Mouse (Mus musculus) left cerebral cortex, postnatal 14 days (tissue): ENCODE measurements around the gene Ugt1a2. TPM values are rescaled to one million over a fixed set of nuclear protein-coding genes. Genes with fewer than 3 reads are reported as not detected.

Source experiments
- DNase-seq, 2 experiments: peaks; one replicate each; pipeline ENCODE4 v3.0.0; 2021 to 2022; ENCODE audit warnings: low spot score in 2 of 2, mixed read lengths in 1 of 2
- intact Hi-C: fragments of 180-260 bp; cut with DNase I; formaldehyde crosslinking; loops from one replicate; pipeline ENCODE4 v1.15.1; 2025
- total RNA-seq, 2 experiments: library from RNA; stranded (reverse); gene quantifications; 2 replicates each; pipeline ENCODE4 v1.2.3; 2021

Ugt1a2 gene
- total RNA-seq, 2 experiments from 2014 or later, result not detected

DNA sequence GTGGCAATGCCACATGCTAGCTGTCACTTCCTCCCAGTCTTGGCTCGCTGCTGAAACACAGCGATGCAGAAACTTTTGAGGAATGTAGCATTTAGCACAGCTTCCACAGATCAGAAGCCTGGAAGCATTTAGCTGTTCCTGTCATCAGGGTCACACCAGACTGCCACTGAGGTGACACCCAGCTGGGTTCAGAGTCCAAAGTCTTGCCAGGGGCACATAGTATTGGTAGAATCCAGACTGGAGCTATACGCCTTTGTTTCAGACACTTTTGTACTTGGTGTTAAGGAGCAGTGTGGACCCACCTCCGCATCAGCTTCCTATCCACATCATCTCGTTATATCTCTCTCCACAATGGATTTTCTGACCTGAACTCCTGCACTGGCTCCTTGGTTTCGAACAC, 53.1 kb downstream of the Ugt1a2 start:
- no peak for DNase-seq
- intact Hi-C loops, result no loop called here

DNA sequence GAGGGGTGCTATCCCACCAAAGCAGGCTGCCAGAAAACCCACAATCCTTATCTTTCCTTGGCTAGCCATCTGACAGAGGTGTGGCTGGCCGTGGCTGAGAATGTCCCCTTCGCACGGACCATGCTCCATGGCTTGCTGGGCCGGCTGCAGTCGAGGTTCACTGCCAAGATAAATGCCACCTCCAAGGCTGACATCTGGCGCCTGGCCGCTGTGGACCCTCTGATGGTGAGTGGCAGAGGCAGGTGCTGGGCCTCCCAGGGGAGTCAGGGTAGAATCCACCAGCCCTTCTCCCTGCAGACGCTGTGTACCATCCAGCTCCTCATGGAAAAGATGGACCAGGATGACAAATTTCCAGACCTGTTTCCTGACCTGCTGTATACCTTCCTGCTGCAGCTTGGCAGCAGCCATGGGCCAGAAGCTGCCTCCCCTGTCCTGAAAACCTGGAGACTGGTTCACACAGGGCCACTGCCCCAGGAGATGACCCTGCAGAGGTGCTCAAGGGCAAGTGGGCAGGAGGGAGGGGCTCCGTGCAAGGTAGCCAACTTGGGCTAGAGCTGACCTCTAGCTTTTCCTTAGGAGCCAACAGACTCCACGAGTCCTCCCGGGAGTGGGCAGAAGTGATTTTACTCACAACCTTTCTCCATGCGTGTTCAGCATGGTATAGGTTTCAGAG, 54.5 kb downstream of the Ugt1a2 start:
- DNase-seq, result no peak
- intact Hi-C loops, result no loop called here

DNA sequence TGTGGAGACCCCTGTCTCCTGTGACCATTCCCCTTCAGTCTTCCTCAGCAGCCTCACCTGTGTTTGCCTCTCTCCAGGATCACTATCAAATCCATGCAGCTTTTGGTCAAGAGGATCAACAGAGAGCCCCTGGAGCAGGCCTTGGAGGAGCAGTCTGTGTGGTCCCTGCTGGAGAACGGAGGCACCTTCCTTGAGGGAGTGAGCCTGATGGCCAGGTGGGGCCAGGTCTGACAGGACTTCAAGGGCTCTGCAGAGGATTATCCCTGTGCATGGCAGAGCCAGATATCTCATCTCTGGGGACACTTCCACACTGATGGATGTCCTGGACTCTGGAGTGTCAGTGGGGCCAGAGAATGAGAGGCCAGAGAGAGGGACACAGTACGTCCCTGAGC, 55.1 kb downstream of the Ugt1a2 start:
- intact Hi-C loops, result no loop called here
- no peak for DNase-seq

DNA sequence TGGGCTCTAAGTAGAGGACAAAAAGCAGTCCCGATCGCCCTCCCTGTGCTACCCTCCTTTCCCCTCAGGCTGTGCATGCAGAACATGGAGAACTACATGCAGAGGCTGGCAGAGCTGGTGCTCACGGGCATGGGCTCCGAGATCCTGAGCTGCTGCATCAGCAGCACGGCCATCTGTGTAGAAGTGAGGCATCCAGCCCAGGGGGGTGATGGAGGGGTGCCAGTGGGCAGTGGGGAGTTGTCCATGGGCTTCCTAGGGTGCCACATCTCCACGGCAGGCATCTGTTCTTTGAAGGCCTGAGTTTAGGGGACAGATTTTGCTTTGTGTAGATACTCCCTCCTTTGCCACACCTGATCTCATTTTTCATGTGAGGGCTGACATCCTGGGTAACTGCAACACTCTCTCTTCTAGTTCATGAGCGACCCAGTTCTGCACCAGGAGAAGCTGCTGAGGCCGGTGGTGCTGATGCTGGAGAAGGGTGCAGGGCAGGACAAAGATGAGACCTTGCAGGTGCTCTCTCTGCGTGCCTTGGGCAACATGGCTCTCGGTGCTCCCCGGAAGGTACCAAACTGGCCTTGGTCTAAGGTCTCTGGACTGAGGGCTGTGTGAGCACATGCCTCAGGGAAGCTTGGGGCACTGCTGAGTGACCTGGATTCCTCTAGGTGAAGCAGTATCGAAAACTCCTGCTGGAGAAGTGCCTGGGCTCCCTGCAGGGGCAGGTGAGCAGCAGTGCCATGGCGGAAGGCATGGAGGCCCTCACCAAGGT, 55.8 kb downstream of the Ugt1a2 start:
- no peak for DNase-seq
- intact Hi-C loops, result no loop called here

DNA sequence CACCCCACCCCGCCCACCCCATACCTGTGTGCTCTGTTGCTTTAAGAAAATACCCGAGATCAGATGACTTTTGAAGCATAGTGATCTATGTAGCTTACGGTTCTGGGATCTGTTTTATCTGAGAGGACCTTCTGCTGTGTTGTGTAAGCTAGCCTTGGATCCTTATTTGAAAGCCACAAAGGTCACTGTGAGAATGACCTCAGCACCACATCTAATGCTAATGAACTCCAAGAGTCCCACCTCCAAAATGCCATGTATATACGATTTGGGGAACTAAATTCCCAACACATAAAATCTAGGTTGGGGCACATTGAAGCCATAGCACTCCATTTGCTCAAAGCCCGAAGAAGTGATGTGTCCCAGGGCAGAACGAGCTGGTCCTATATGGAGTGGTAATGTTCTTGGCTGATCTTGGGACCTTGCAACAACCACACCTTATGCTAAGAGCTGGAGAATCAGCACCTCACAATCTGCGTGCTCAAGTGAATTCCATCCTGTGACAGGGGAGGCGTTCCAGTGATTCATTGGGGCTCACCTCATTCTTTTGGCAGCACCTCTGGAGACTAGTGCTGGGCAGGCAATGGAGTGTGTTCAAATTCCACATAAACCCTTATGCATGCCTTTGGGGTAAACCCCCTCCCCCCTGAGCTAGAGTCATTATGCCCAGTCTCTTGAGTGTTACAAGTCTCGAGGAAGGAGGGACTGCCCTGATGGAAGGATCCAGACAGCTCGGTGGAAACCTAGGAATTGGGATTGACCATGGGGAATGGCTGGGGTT, 56.7 kb downstream of the Ugt1a2 start:
- intact Hi-C loops, result no loop called here
- DNase-seq, result no peak

DNA sequence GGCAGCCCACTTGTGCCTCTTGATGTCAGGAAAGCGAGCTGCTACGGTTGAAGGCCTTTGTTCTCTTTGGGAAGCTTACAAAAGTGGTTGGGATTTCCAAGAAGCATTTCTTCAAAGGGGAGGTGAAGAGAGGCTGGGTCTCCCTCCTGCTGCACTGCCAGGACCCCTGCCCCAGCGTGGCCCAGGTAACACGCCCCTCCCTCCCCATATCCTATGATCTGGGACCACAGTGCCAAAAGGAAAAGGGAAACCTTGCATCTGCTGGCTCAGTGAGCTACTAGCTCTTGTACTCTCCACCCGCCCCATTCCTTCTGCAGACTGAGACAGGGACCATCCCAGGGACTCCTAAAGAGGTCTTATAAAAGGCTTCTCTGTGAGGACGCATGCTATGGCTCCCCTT, 57.3 kb downstream of the Ugt1a2 start:
- intact Hi-C loops, result no loop called here
- DNase-seq, result no peak

DNA sequence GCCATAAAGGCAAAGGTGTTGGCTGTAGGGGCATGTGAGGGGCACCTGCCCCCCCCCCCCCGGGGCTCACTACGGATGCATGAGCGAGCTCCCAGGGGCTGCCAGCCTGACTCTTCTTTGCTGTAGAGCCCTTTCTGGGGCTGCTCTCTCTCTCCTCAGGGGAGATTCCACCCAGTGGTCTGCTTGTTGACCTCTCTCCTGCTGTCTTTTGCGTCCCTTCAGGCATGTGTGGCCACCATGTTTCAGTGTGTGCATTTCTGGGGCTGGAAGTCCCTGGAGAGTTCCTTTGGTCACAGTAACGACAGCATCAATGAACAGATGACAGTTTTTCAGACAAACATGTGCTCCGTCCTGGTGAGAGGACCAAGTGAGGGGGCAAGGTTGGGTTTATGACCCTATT, 58.0 kb downstream of the Ugt1a2 start:
- no peak for DNase-seq
- intact Hi-C loops, result no loop called here

DNA sequence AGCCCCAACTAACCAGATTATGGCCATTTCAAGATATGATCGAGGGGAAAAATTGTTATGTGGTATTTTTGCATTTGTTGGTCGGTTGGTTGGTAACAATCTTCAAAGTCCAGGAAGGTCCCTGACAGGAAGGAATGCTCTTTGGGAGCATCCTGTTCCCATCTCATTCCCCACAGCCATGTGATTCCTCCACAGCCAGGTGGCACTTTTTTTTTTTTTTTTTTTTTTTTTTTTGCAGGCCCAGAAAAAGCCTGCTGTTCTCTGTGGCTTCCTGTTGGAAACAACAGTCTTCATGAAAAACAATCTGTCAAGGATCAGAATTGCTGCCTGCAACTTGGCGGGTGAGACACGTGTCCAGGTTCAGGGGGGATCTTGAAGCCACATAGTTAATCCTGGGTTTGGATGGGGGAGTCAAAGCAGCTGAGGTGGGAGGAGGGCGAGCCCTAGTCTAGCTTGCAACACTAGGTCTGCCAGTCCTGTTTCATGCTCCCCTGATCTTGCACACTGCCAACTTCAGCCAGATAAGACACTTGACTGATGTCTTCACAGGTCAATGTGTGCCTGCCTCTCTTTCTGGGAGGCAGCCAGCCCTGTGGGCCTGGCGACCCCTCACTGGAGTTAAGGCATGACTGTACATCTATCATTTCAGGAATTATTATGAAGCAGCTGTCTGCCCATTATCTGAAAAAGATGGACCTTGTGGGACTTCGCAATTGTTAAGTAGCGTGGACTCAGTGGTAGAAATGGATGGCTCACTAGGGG, 58.7 kb downstream of the Ugt1a2 start:
- intact Hi-C loops, result no loop called here
- DNase-seq, result no peak

DNA sequence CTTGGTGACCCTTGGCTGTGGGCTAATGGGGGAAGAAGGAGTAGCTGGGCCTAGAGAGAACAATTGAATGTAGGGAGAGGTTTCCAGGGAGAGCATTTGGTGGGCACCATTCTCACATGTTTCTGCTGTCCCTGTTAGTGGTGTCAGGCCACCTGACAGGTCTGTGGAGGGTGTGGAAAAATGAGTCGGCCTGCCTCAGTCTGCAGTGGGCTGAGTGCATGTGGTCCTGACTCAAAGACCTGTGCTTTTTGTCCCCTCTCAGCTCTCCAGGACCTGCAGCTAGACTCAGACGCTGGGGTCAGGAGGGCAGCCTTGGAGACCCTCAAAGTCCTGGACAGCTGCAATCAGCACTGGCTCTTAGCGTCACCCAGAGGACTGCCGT, 59.2 kb downstream of the Ugt1a2 start:
- intact Hi-C loops, result loop anchor here (2.0 kb wide), 1 partner anchor 21 kb away; no protein-coding TSS in a partner anchor
- no peak for DNase-seq

DNA sequence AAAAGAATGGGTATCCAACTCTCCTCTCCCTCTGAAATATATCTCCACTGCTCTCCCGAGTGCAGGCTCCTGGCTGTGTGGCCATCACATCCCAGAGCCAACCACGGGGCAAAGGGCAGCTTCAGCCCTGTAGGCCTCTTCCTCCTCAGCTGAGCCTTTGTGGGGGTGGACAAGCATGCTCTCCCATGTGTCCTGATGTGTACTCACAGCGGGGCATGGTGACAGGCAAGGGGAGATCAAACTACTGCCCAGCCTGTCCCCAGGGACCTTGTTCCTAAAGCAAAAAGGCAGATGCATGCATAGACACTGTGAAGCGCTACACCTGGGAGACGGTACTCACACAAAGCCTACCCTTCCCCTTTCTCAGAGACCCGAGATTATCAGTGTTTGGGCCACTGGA, 59.7 kb downstream of the Ugt1a2 start:
- no peak for DNase-seq

DNA sequence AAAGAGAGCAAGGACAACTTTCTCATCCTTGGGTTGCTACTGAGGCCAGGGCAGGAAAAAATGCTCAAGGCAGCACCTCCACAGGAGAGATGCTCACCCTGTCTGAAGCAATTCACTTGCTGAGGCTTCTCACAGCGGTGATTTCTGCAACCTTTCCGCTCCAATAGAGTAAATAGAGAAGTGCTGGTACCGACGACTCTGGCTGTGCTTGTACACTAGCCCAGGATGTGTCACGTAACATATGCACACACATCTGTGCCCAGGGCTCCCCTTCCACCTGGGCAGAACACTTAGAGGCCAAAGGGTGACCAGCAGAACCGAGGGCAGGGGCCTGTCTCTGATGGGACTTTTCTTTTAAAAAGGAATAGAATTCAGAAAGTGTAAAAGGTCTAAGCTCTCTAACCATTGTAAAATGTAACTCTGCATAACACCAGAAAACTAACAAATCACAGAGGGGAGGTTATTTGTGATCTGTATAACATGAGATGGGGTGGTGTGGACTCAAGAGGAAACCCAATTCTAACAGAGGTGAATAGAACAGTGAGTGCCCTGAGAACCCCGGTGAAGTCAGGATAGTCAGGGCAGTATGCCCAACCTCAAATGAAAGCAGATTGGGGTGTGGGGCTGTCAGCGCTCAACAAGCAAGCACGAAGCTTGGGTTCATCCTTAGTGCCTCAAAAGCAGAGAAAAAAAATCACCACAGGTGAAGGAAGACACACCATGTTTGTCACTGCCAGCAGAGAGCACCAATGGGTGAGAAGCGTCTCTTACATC, 60.4 kb downstream of the Ugt1a2 start:
- intact Hi-C loops, result loop anchor here (2.0 kb wide), 1 partner anchor 20 kb away; no protein-coding TSS in a partner anchor
- no peak for DNase-seq

More for the DNA sequence above, 59.7 kb downstream of the Ugt1a2 start:
- intact Hi-C loops, result loop anchor here (2.0 kb wide), 1 partner anchor 21 kb away; no protein-coding TSS in a partner anchor

DNA sequence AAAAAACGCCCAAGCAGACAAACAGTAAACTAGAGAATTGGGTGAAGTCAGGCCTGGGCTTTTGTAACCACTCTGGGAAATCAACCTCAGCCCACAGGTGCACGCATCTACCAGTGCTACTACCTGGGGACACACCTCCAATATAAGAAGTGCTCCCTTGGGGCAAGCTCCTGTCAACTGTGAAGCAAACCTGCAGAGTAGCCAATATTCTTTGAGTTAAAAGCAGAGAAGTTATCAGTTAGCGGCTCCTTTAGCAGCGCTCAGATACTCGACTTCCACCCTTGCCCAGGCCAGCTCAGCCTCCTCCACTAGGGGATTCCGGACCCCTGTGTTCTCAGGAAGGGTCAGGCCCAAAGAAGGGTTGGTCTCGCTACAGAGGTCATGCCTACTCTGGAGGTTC, 61.3 kb downstream of the Ugt1a2 start:
- DNase-seq, result no peak
- intact Hi-C loops, result loop anchor here (2.0 kb wide), 1 partner anchor 19 kb away; no protein-coding TSS in a partner anchor

DNA sequence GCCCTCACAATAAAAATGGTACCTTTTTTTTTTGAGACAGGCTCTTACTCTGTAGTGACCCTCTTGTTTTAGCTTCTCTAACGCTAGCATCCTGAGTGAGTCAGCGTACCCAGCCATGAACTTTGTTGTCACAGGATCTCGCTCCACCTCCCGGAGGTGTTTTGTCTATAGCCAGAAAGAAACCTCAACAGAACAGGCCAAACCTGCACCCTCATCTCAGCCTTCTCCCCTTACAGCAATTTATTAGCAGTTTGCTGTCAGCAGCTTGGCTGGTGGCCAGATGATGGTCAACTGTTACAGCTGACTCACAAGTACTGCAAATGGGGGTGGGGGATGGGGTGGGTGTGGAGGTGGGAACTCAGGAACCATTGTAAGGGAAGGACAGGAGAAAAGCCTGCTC, 61.9 kb downstream of the Ugt1a2 start:
- DNase-seq, result no peak
- intact Hi-C loops, result no loop called here

DNA sequence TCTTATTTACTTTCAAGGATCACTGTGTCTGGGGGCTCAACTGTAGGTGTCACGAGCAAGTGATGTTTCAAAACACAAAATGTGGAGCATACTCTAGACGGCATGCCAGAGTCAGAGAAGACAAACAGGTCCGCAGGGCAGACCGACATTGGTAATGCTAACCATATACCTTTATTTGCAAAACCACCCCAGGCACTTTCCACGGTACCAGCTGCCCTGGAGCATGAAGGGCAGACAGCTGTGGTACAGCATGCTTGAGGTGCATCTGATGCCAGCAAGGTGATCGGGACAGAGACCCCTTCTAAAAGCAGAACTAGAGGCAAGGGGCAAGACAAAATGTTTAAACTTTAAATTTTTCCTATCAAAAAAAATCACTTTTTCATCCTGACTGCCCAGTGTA, 62.6 kb downstream of the Ugt1a2 start:
- intact Hi-C loops, result no loop called here
- no peak for DNase-seq

DNA sequence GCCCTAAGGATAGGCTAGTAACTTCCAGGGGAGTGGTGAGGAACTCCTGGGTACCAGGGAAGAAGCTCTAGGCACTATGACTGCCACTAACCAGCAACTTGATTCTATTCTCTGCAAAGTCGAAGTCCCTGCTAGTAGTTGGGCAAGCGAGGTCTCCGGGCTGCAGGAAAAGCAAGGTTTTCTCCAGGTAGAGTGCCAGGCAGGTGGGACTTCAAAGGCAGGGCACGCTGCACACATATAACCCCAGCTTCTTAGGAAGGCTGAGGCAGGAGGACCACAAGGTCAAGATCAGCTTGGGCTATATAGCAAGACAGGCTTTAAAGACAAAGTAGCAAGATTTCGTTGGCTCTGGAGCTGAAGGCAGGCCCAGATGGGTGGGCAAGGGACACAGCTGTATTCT, 63.4 kb downstream of the Ugt1a2 start:
- DNase-seq, result no peak
- intact Hi-C loops, result no loop called here

DNA sequence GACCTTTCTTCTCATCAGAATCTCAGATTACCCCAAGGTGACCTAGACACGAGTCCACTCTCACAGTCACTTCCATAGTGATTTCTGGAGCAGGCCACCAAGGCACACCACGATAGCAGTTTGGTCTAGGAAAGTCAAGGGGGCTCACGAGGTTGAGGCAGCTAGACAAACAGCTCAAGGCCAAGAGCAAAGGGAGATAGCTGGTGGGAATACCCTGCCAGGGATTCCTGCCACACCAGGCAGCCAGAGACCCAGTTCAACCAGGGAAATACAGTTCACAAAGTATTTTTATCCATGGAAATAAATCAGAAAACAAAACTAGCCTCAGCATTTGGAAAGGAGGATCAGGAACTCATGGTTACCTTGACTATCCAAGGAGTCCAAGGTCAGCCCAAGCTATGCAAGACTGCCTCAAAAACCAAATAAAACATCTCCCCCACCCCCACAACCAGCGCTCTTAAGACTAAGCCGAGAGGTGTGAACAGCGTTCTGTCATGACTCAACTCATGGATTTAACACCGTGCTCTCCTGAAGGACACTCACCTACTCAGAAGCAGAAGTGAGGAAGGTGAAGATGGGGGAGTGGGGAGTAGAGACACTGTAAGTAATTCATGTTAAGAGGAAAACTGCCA, 64.0 kb downstream of the Ugt1a2 start:
- no peak for DNase-seq
- intact Hi-C loops, result no loop called here

DNA sequence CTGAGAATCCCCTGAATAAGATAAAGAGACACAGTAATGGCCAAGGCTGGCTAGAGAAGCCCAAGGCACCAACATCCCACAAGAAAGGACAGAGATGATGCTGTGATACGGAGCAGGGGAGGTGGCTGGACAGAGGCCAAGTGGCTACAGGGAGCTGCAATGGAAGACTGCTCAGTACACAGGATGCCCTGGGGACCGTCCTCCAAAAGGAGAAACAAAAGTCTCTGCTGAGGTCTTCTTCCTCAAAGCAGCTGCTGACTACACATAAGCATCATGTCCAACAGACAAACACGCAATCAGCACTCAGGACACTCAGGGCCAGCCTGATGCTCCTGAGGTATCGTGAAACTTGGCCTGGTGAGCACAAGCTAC, 64.5 kb downstream of the Ugt1a2 start:
- DNase-seq, result no peak
- intact Hi-C loops, result no loop called here

DNA sequence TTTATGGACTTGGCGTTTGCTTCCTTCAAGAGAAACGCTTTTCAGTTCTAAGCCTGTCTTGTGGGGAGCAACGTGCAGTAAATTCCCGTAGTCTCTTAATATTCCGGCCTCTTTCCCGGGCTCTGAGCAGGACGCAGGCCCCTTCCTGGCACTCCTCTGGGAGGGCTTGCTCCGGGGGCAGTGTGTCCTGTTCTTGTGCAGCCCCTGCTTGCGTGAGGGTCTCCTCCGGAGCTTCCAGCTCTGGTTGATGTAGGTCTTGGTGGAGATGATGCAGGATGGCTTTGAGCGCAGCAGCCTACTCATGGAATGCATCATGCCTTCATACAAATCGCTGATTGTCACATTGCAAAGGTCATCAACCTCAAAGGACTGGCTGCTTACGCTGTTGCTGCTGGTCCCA, 65.7 kb downstream of the Ugt1a2 start:
- no peak for DNase-seq
- intact Hi-C loops, result no loop called here

DNA sequence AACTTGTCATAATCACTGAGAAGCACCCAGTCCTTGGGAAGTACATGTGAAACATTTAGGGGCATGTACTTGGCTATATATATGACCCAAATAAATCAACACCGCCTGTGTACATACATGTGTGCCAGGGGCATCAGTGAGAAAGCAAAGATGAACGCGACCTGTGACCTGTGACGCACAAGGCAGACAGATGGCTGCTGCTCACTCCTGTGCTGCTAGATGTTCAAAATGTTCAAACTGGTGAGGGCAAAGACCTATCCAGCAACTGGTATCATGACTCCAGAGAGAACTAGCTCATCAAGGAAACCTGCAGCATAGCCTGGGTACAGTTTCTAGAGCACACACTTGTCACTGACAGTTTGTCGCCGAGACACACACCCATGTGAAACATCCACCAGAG, 67.1 kb downstream of the Ugt1a2 start:
- intact Hi-C loops, result no loop called here
- no peak for DNase-seq
